Mouse (Mus musculus) midbrain, embryonic 13.5 days (tissue): ENCODE measurements around the gene Blmh. TPM values are rescaled to one million over a fixed set of nuclear protein-coding genes. Genes with fewer than 3 reads are reported as not detected.

Source experiments
- ATAC-seq: fragments of 200-750 bp; cut with Nextera tagmentation; 2 replicates; pipeline ENCODE4 v1.8.0; 2017; ENCODE audit warnings: mild to moderate bottlenecking, moderate TSS enrichment, moderate library complexity
- H3K27ac ChIP-seq: fragments of 300-500 bp; sonication (generic); 2 replicates; pipeline ENCODE4 v1.5.1; 2015; ENCODE audit warnings: inconsistent platforms, mild to moderate bottlenecking, moderate library complexity
- H3K27me3 ChIP-seq: fragments of 300-500 bp; sonication (generic); 2 replicates; pipeline ENCODE4 v1.6.1; 2015; ENCODE audit warnings: mild to moderate bottlenecking, inconsistent platforms
- H3K36me3 ChIP-seq: fragments of 300-500 bp; sonication (generic); 2 replicates; pipeline ENCODE4 v1.6.1; 2015; ENCODE audit warnings: mild to moderate bottlenecking, inconsistent platforms
- H3K4me1 ChIP-seq: fragments of 300-500 bp; sonication (generic); replicated peaks from 2 replicates; pipeline ENCODE4 v1.6.1; 2015; ENCODE audit warnings: inconsistent platforms
- H3K4me2 ChIP-seq: fragments of 300-500 bp; sonication (generic); replicated peaks from 2 replicates; pipeline ENCODE4 v1.6.1; 2015; ENCODE audit warnings: moderate library complexity, mild to moderate bottlenecking, inconsistent platforms
- H3K4me3 ChIP-seq: fragments of 300-500 bp; sonication (generic); replicated peaks from 2 replicates; pipeline ENCODE4 v1.5.1; 2015; ENCODE audit warnings: mild to moderate bottlenecking, inconsistent platforms
- H3K9ac ChIP-seq: fragments of 300-500 bp; sonication (generic); replicated peaks from 2 replicates; pipeline ENCODE4 v1.6.1; 2015; ENCODE audit warnings: mild to moderate bottlenecking, inconsistent platforms
- H3K9me3 ChIP-seq: fragments of 300-500 bp; sonication (generic); 2 replicates; pipeline ENCODE4 v1.6.1; 2016; ENCODE audit warnings: mild to moderate bottlenecking, inconsistent platforms
- WGBS: fragments of 180-500 bp; shearing (Covaris S2); methylation state at CpG from one replicate; pipeline ENCODE4 v1.1.7; 2015; 5-methylcytosine and 5-hydroxymethylcytosine counted together
- polyA plus RNA-seq: library from polyadenylated mRNA; unstranded; fragments of >200 nt; fragmentation: Nextera tagmentation; extraction: Ambion mirVana; gene quantifications from 2 replicates; pipeline ENCODE4 v1.2.1, GENCODE M21; 2015

The Blmh gene
- polyA plus RNA-seq, 1 experiment from 2014 or later, result 163 TPM

DNA sequence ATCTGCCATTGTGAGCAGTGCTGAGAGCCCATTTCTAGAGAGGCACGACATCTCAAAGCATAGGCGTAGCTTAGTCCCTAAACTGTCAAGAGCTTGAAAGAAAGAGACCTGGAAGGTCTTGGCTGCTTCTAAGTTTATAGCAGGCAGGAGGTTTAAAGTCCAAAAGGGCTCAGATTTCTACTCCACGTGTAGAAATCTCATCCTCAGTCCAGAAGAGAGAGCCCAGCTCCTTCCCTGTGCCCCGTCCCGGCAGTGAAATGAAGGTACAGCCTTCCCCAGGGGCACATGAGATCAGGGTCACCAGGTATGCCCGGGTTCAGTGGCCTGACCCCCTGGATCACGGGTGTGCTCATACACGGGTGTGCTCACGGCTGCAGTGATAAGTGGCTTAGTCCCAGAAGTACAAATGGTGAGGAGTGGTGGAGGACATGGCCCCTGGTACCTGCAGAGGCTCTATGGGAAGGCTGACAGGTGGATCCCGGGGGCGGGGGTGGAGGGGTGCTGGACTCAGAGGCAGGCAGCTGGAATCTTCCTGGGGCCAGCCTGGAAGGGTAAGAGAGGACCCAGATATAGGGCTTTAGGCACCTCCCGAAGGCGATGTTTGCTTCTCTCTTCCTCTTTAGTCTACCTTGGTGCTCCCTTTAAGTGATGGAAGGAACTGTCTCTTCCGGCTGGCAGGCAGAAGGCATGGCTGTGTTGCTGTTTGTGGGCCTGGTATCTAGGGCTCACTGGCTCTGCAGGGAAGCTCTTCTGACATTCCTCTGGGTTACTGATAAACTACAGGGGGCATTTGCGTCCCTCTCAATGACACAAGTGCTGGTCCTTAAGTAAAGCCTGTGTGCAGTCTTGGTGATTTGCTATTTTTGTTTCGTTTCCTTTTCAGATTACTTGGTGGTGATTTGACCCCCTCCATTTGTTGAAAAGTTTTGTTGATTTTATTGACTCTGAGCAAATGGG lies 84.7 kb downstream of the Blmh start:
- H3K27ac ChIP-seq, result no peak overlapping the region
- H3K36me3 ChIP-seq, result no peaks in the 10 kb centered on the region
- WGBS, result 79% methylated on average over 16 of the region's 16 CpGs

DNA sequence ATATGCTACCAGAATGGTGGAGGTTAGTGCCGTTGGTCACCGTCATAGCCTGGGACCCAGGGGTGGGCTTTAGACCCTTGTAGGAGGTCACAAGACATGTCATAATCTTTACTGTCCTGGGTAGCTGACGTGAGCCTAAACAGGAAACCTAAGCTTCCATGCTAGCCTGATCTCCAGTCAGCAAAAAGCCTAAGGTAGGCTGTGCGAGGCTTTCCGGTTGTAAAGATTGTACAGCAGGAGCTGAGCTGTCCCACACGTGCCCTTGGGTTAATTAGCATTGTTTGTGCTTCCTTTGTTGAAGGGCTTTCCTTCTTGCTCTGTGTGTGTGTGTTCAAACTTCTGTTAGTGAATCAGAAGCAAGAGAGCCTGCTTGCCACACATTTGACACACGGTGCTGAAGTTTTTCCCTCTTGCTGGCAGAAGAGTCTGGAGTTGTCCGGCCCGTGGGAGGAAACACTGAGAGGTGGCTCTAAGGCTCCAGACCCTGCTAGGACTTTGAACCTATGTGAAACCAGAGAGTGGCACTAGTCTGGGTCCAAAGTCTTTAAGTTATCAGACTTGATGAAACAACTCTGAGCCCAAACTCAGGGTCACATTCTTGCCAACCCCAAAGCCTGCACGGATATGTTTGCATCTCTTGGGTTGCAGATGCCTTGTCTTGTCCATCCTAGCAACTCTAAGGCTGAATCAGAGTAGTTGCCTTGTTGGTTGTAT lies 86.3 kb downstream of the Blmh start:
- no peak for ATAC-seq
- Histone ChIP-seq H3K9ac (no peak overlapping the region), H3K27ac (no peak overlapping the region), H3K27me3 (no peaks in the 10 kb centered on the region), H3K4me1 (0 out of 2 replicates have a peak, but pooled peaks cover 2% of the 10 kb centered on the region), H3K4me2 (no peak overlapping the region), H3K36me3 (no peaks in the 10 kb centered on the region), H3K9me3 (no peaks in the 10 kb centered on the region), H3K4me3 (no peak overlapping the region)
- WGBS, result 80% methylated on average over 10 of the region's 10 CpGs

More for the DNA sequence above, 84.7 kb downstream of the Blmh start:
- Histone ChIP-seq H3K4me2 (no peak overlapping the region), H3K4me1 (0 out of 2 replicates have a peak, but pooled peaks cover 2% of the 10 kb centered on the region), H3K9ac (no peak overlapping the region), H3K4me3 (no peak overlapping the region), H3K27me3 (no peaks in the 10 kb centered on the region), H3K9me3 (no peaks in the 10 kb centered on the region)
- ATAC-seq, result no peak

DNA sequence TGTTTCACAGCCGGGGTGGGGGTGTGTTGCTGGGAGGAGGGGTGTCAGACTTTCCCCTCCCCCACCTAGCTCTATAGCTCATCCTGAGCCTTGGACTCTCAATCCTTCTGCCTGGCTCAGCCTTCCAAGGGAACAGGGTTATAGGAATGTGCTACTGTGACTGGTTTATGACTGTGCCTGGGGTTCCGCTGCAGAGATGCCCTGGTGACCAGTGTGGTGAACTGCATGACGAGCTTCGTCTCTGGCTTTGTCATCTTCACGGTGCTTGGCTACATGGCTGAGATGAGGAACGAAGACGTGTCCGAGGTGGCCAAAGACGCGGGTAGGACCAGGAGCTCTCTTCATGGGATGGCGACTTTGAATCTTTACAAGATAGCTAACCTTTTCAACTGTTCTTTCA lies 93.4 kb downstream of the Blmh start:
- Histone ChIP-seq H3K4me3 (no peak overlapping the region), H3K36me3 (no peaks in the 10 kb centered on the region), H3K9ac (no peak overlapping the region), H3K4me2 (no peak overlapping the region), H3K27me3 (no peaks in the 10 kb centered on the region), H3K4me1 (0 out of 2 replicates have a peak, but pooled peaks cover 2% of the 10 kb centered on the region), H3K9me3 (no peaks in the 10 kb centered on the region), H3K27ac (no peak overlapping the region)
- no peak for ATAC-seq
- WGBS, result 83% methylated on average over 11 of the region's 11 CpGs

DNA sequence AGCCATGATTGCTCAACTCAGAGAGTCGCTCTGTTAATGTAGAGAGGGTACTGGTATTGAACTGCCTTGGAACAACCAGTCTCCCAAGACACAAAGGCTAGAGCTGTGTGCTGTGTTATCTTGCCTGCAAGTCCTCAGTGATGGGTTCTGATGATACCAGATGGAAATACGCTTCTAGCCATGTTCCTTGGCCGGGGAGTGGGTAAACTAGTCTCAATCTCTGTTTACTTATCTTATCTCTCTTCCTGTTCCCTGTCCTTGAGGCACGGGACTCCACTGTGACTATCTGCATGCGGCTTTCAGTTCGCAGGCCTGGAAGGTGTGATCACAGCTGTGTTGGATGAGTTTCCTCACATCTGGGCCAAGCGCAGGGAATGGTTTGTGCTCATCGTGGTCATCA lies 94.9 kb downstream of the Blmh start:
- no peaks in the 10 kb centered on the region for H3K27me3 ChIP-seq
- no peaks in the 10 kb centered on the region for H3K4me1 ChIP-seq
- no peak overlapping the region for H3K4me3 ChIP-seq
- H3K4me2 ChIP-seq, result no peak overlapping the region
- H3K27ac ChIP-seq, result no peak overlapping the region
- 90% methylated on average over 8 of the region's 8 CpGs for WGBS
- H3K9me3 ChIP-seq, result no peaks in the 10 kb centered on the region
- H3K9ac ChIP-seq, result no peak overlapping the region
- no peaks in the 10 kb centered on the region for H3K36me3 ChIP-seq
- no peak for ATAC-seq

DNA sequence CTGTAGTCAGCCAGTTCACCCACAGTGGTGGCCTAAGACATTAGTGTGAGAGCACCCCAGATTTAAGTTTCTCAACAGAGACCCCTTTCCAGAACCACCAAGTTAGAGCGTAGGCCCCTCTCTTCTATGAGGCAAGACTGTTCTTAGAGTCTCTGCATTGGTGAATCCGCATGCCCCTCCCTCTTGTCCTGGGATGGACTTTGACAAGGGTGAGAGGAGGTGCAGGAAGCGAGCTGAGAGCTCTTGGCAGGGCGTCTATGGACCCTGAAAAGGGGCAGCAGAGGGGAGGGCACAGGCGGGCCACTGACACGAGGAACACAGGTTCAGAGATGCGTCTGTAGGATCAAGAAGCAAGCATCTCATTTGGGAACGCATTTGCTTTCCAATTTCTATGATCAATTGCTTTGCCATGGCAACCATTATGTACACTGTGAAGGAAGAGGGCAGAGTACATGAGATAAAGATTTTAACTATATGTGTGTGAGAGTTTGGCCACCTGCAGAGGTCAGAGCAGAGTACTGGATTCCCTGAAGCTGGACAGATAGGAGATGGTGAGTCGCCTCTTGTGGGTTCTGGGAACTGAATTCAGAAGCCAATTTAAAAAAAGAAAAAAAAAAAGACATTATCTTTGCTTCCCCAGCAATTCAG lies 97.3 kb downstream of the Blmh start:
- Histone ChIP-seq H3K9ac (no peak overlapping the region), H3K4me1 (no peaks in the 10 kb centered on the region), H3K27me3 (no peaks in the 10 kb centered on the region), H3K27ac (no peak overlapping the region), H3K4me3 (no peak overlapping the region), H3K36me3 (no peaks in the 10 kb centered on the region), H3K4me2 (no peak overlapping the region), H3K9me3 (no peaks in the 10 kb centered on the region)
- no peak for ATAC-seq
- WGBS, result 73% methylated on average over 9 of the region's 9 CpGs

DNA sequence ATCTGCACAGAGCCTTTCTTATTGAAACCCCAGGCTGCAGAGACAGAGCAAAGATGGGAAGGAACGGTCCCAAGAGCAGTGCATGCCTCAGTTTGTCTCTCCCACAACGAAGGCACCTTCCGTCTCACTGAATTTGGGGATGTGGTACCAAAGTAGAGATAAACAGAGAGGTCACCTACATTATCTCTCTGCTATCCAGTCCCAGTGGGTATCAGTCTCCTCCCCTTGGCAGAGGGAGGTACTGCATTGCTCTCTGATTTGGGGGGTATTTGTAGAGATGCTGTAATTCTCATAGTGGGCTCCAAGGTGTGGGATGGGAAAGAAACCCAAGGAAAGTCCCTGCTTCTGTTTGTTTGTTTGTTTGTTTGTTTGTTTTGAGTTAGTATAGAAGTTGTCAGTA lies 102.0 kb downstream of the Blmh start:
- 79% methylated on average over 3 of the region's 3 CpGs for WGBS
- Histone ChIP-seq H3K9me3 (no peaks in the 10 kb centered on the region), H3K4me1 (no peaks in the 10 kb centered on the region), H3K4me2 (no peak overlapping the region), H3K36me3 (no peaks in the 10 kb centered on the region), H3K27me3 (no peaks in the 10 kb centered on the region), H3K27ac (no peak overlapping the region), H3K4me3 (no peak overlapping the region), H3K9ac (no peak overlapping the region)
- ATAC-seq, result no peak

DNA sequence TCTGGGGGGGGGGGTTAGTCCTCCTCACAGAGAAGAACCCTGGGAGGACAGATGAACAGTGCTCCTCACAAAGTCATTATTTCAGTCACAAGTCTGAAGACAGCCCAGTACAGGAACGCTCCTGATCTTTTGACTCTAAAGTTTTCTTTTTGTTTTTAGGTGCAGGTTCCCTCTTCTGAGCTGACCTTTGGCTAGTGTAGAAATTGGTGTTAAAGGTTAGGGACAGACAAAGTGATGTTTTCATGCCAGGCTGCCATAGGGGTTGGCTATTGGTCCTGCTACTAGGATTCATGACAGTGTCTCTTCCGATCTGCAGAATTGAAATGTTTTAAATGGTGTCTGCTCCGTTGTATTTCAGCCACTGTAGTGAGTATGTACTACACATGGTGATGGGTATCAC lies 103.5 kb downstream of the Blmh start:
- Histone ChIP-seq H3K4me1 (no peaks in the 10 kb centered on the region), H3K9ac (no peak overlapping the region), H3K36me3 (no peaks in the 10 kb centered on the region), H3K27ac (no peak overlapping the region), H3K27me3 (no peaks in the 10 kb centered on the region), H3K9me3 (no peaks in the 10 kb centered on the region), H3K4me2 (no peak overlapping the region), H3K4me3 (no peak overlapping the region)
- no peak for ATAC-seq
- WGBS, result 93% methylated on average over 3 of the region's 3 CpGs

DNA sequence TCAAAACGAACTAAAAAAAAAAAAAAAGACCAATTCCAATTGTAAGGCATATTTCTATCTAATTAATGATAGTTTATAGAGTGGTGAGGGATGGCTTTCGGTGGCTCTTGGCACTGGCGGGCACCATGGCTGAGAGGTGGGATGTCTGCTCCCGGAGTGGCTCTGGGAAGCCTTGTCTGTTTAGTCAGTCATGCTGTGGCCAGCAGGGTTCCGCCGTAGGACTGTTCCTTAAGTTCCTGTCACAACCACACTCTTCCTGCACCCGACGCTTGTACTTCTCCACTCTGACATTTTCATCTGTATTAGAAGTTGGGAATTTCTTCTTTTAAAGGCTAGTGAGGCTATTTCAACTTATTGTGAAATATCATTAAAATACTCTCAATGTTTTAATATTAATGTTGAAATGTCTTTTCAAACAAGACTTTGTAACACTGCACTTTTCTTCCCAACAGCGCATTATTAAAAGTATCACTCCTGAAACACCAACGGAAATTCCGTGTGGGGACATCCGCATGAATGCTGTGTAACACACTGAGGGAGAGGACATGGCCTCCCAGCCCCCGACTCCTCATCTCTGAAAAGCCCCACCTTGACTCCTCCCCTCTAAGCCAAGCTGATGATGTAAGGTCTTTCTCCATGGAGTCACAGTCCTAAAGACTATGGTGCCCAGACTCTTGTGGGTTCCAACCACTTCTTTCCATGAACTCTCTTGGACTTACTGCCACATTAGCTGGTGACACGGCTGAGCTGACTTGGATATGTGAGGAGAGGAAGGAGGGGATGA lies 106.7 kb downstream of the Blmh start:
- Histone ChIP-seq H3K9ac (no peak overlapping the region), H3K9me3 (no peaks in the 10 kb centered on the region), H3K4me1 (no peaks in the 10 kb centered on the region), H3K27me3 (no peaks in the 10 kb centered on the region), H3K36me3 (no peaks in the 10 kb centered on the region), H3K4me3 (no peak overlapping the region), H3K4me2 (no peak overlapping the region), H3K27ac (no peak overlapping the region)
- 81% methylated on average over 14 of the region's 14 CpGs for WGBS
- ATAC-seq, result no peak

Other genes with a start within 250 kb of the Blmh start
- 0.08 TPM in 1 of 2 replicates, not detected in the other for gene Trarg1, start 245.0 kb upstream of the Blmh start, polyA plus RNA-seq
- 24.3 and 24.7 TPM in 2 replicates for gene Gosr1, start 161.2 kb upstream of the Blmh start, polyA plus RNA-seq
- gene Cpd, start 77.8 kb upstream of the Blmh start, polyA plus RNA-seq, result 5.8 and 6.5 TPM in 2 replicates
- not detected in 2 replicates for gene Tmigd1, start 22.6 kb upstream of the Blmh start, polyA plus RNA-seq
- gene Slc6a4, start 73.8 kb downstream of the Blmh start, polyA plus RNA-seq, result 2.0 and 7.0 TPM in 2 replicates
- gene Nsrp1, start 153.6 kb downstream of the Blmh start, polyA plus RNA-seq, result 73.9 and 78.5 TPM in 2 replicates